Mouse (Mus musculus): Measurements from ENCODE around the gene Rpl21.

- TF ChIP-seq CTCF (IDR thresholded peaks at IDR 0.05; ENCODE audit: control insufficient read depth, insufficient read depth, insufficient read length) (no peak), MAX (IDR thresholded peaks at IDR 0.05) (no peak), MYOD1 (IDR thresholded peaks at IDR 0.05; ENCODE audit: control insufficient read depth, insufficient read length, low read depth) (no peak), CEBPB (IDR thresholded peaks at IDR 0.05; ENCODE audit: low read depth) (no peak), USF1 (IDR thresholded peaks at IDR 0.05; ENCODE audit: low read depth) (no peak)
Measured at GRCm38 (mm10) chr5:146818906-146819623, 13.6 kb upstream of the Rpl21 start.

All from C2C12 (cell line).